Mouse (Mus musculus) ovary, postnatal 10 days (tissue): ENCODE data around the gene Negr1.

Experiments
- DNase-seq: peaks from one replicate; pipeline ENCODE4 v3.0.0; 2022; ENCODE audit warnings: low spot score

The Negr1 gene

DNA sequence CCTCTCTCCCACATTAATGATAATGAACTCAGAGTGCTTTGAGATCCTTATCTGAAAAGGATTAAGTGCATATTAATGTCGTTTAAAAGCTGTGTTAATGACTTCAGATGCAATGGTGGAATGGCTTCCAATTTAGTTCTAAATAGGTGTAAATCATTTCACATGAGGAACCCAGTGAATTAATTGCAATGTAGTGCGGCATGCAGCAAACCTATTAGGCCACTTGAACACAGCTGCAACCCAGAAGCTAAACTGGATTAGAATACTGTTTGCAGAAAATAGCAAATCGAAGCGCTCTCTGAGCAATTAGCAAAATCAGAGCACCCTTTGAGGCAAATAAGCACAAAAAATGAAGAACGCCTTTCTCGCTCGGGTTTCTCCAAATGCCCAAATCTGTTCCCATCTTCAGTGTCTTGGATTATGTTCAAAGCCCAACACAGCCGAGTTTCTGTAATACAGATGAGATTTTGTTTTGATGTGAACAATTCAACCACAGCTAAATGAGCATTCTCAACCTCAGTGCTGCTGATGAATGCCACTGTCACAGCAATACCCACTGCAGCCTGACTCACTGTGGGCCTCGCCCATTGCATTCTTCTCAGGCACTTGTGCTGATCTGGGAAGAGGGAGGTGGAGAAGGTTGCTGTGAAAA is 342.5 kb downstream of the Negr1 start:
- DNase-seq, result no peak

DNA sequence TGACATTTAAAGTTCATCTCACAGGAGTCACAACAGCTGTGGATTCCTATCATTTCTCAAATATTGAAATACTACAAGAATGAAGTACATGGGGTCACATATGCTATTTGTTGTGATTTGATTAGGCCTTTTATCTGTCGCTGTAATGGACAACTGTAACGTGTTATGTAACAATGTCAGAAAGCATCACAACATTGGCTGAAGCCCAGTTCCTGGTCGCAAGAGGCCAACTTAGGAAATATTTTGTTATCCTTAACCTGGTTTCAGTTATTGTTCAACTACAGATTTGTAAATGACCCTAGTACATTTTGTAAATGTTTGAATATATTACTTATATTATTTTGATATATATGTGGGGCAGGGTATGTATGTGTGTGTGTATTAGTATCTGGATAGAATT is 351.2 kb downstream of the Negr1 start:
- DNase-seq, result no peak

DNA sequence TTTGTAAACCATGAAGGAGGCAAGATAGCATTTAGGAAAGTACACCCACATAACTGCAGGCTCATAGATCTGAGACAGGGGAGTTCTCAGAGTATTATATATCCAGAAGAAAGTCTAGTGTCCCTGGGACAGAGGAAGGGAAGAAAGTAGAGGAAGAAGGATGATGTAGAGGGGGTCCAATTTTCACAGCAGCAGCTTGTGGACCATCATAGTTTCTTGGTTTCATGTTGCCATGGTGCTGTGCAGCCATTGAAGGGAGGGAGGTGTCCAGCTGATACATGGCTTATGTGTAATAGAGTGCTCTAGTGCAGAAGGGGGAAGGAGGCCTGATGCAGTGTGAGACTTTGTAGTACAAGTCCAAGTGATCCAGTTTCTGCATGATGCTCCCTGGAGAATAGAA is 359.8 kb downstream of the Negr1 start:
- no peak for DNase-seq

DNA sequence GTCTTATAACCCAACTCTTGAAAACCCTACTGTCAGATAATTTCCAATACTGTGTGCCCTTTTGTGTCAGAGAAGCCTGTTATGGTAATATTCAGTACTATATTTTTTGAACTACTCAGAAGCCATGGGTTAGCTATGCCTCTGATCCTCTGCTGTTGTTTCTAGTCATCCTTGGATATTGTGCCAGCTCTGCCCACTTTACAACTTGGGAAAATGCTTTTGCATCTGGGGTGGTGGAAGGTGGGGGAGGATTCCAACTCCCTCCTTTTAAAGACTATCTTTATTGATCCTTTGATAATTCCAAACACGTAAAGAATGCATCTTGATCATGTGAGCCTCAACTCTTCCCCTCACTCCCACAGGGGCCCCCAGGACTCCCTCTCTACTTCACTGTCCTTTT is 361.6 kb downstream of the Negr1 start:
- no peak for DNase-seq

DNA sequence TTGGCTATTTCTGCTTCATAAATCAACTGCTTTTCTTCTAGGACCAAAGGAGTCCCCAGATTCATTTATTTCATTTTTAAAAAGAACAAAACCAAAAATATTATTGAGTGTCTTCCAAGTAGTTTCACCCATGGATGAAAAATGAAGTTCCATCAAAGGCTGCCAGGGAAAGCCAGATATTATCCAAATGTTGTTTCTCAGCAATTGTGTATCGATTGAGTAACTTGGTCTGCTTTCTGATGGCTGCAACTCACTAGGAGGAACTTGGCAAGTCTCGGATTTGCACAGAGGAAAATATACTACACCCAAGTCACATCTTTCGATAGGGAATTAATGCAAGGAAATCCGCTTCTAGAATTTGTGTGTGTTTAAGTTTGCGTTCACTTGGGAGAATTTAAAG is 363.5 kb downstream of the Negr1 start:
- DNase-seq, result no peak

DNA sequence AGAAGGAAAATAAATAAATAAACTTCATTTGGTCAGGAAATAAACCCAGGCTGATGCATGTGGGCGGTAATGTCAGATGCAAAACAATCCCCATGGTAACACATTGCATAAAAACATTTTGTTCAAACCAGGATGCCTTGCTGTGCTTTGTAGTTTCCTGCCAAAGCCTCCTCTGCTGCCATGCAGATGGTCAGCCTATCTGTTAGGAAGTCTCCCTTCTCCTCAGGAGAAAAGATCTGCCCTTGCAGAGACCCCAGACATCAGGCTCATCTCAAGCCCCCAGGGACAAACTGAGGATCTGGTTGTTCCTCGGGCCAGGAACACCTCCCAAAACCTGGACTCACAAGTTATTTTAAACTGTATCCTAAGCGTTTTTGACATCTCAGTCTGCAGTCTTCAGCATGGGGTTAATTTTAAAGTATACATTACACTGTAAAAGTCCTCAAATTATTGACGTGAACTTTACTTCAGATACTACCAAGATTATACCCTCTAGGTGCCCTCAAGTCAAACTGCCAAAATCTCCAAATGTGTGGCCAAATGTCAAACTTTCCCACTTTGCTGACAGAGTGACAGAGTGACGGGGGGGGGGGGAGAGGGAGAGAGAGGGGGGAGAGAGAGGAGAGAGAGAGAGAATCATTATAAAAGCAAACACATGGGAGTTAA is 366.9 kb downstream of the Negr1 start:
- DNase-seq, result no peak

DNA sequence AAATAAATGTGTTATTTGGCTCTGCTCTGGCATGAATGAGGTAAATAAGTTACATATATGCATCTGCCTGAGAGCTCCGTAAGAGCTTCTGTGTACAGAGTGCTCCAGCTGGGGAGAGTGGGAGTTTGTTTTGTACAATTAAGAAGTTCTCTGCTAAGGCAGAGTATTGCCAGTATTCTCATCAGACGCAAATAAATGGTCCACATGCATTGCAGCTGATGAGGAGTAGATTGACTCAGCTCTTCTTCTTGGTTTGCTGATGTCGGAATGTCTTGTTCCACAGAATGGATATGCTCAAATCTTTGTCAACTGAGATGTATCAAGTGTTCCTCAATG is 367.4 kb downstream of the Negr1 start:
- DNase-seq, result no peak

DNA sequence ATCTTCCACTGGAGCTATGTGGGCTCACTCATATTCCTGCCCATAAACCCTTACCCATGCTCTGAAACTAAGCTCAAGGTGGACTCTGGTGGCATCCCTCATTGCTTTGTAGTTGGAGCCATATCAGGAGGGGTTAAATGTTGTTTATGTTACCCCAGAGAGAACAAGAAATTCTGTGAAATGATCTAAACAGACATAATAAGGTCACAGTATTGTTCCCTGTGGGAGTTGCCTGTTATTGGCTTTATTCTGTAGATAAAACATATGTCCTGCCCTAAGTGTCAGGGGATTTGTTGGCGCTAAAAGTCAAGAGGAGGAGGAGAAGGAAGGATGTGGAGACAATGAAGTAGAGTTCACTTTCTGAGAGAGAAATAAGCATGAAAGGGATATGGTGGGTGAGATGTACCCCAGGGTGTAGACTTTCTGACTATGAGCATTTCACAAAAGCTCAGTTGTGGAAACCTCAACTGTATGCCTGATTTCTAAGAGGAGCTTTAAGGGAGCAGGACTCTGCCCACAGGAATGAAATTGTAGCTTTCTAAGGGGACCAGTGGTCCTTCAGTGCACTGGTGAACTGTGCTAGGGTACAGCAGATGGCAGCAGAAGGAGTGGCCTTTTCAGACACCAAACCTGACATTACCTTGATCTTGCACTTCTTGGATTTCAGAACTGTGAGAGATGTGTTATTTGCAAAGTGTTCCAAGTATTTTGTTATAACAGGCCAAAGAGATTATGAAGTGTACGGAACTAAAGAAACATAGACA is 368.3 kb downstream of the Negr1 start:
- no peak for DNase-seq

DNA sequence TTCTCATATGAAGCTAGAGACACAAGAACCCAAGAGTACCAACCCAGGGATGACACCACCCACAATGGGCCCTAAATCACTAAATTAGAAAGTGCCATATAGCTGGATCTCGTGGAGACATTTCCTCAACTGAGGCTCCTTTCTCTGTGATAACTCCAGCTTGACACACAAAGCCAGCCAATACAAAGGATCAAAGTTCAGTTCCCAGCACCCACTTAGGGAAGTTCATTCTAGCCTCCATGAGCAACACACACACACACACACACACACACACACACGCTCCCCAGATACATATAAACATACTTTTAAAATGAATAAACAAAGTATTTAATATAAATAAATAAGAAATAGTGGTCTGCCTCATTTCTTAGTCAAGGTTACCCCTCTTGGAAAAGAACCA is 369.4 kb downstream of the Negr1 start:
- DNase-seq, result no peak

DNA sequence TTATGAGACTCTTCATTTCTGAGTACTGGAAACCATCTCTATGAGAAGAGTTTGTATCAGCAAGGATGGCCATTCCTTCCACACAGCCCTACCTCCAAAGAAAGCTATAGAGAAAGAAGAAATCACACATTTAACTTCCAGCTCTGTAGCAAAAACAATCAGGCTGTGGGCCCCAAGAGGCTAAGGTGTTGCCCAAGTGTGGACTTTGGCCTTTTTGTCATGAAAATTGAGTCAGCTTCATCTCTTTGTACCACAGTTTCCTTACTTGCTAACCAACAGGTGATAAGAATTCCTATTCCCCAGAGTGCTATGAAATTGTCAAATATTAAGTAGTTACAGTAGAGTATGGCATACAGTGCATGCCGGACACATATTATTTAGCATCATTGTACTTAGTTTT is 369.9 kb downstream of the Negr1 start:
- DNase-seq, result no peak

DNA sequence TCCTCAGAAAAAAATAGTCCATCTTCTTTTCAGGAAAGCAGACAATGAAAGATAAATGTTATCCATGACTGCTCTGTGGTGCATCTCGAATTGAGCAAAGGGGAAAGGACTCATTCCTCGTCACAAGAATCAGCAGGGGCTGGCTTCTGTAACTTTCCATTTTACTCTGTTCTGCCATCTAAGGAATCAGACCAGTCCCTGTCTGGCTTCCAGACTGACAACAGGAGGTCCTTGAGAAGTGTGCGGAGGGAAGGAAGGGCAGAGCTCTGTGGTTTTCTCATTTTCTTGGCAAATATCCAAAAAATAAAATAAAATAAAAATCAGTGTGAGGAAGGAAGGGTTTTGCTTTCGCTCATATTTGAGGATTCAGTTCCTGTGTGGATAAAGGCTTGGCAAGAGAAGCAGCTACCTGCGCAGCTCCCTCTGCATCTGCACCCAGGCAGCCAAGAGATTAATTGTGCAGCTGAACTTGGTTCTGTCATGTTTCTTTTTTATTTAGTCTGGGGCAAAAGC is 373.2 kb downstream of the Negr1 start:
- no peak for DNase-seq

DNA sequence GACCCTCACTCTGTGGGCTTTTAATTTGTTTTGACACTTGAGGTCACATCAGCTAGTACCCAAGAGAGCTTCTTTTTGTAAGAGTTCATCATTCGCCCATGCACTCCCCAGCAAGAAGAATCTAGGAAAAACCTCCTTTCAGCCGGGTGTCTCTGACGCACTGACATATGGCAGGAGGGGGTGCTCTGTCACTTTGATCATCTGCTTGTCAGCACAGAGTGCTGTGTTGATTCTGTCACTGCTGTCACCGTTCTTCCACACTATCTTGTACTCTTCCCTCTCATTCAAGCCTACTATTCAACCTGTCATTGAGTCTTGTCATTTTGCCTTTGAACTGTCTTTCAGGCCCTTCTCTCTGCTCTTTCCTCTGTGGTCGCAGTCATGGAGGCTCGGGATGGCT is 385.8 kb downstream of the Negr1 start:
- no peak for DNase-seq

DNA sequence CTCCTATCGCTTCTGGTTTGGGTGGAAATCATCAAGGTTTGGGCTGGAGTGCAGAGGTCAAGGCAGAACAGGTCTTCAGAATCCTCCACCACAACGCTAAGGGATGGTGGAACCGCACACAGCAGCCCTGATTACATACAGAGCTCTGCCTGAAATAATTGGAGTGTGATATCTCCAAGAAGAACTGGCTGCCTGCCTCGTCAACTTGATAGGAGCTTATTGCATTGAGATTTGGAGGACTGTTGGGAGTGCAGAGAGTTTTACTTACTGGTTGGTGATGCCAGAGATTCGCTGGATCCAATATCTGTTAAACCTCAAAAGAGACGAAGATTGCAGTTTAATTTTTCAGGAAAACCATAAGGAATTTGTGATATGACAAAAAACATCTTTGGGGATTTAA is 391.4 kb downstream of the Negr1 start:
- no peak for DNase-seq

DNA sequence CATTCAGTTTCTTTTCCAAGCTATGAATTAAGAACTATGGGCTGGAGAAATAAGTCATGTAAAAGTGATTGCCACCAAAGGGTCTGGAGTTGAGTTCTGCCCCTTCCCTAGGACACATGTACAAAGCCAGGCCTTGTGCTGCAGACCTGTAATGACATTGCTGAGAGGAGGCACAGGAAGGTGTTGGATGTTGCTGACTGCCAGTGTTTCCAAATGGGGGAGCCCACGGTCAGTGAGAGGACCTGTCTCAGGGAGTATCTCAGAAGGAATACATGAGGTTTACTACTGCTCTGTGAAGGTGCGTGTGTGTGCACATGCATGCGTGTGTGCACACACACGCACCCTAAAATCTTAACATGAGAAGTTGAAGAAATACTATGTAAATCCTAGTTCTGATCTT is 393.5 kb downstream of the Negr1 start:
- DNase-seq, result no peak

DNA sequence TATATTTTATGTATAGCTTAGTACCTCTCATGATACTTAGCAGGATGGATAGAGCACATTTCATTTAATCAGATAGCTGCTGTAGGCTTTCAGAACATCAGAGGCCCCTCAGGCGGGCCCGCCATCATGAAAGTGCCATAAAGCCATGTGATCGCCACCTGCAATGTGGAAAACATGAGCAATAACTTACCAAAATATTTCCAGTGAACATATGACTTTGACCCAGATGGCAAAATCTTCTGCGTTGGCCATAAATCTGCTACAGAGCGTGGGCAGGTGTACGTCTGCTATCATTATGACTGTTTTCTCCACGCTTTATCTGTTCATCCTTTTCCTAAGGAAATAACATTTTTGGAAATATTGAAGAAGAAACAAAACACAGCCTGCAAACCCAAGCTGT is 397.0 kb downstream of the Negr1 start:
- no peak for DNase-seq

DNA sequence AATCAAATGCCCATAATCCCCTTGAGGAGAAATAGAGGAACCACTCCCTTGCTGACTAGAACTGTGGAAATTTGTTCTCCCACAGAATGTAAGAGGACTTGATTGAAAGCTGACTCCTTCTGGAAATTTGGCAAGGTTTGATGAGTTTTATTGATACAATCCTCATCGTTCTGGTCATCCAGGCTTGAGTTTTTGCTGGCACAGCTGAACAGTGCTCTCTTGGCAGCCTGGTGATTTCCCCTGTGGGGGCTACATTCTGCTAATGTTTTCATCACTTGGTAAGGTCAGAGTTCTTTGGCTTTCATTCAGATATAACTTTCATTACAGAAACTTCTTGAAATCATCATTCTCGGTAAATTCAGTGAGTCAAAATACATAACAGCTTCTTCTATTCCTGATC is 407.2 kb downstream of the Negr1 start:
- DNase-seq, result no peak

DNA sequence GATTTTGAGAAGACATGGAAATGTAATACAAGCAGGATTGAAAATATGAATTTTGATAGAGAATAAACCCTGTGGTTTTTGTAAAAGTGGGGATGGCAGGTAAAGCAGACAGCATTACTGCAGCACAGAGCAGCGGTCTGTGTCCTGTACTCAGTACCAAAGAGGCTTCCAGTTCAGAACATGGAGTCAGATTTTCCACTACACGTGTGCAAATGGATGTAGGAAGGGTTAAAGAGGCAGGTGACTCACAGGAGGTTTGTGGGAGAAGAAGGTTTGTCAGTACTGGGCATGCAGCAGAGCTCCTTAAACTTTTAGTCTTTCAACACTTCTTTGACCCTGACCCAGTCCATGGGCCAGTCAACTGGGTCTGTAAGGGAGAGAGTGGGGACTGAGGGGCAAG is 409.5 kb downstream of the Negr1 start:
- DNase-seq, result no peak

DNA sequence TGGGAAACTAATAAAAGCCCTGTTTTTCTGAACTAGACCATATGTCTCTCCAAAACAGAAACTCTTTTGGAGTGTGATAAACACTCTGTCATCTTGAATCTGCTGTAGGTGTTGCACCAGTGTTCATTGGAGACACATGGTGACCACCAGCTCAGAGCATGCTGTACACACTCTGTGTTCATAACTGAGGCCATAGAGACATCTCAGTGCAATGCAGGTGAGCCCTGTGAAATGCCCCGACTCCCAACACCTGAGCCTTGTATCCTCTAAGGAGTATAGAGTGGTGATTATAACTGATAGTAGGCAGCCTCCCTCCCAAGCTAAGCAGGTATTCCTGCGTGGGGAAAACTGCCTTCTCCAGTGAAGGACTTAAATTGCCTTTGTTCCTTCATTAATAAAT is 415.2 kb downstream of the Negr1 start:
- no peak for DNase-seq

DNA sequence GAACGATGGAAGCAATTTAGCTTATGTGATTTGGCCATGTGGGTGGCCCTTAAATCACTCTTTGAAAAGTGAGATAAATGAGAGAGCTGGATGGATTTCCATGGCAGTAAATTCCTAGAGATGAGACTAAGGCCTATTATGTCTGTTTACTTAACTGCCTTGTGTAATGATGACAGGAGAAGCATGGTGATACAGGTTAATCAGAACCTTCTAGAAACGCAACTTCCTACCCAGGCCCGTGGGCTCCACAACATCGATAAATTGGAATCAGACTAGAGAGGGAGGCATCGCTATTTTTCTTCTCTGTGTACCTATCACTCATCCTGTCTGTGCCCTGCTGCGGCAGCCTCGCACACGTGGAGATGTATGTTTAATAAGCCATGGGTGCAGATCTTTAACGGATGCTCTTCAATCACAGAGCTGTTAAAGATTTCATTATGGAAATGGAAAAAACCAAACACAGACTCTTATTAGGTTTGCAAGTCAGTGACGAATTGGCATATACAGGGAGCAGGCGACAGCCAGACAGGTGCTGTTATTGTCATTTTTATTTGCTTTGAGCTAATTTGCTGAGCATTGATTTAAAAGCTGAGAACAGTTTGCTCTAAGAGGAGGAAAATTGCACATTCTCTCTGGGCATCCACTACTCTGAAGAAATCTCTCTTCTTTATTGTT is 418.6 kb downstream of the Negr1 start:
- DNase-seq, result no peak

DNA sequence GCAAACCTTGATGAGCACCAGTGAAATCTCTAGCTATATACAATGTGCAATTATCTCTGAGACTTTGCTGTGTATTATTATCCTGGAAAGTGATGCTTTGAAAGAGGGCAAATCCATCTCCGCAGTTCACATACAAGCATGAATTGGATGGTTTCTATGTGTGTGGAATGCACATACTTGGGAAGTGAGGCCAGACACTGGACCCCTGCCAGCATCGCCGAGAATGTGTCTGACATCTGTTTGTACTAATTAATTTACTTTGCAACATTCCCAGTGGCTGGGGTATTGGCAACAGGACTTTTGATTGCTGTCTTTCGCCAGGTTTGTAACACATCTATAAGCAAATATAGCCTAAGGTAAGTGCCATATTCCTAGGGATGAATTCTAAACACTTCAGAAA is 420.5 kb downstream of the Negr1 start:
- DNase-seq, result no peak

DNA sequence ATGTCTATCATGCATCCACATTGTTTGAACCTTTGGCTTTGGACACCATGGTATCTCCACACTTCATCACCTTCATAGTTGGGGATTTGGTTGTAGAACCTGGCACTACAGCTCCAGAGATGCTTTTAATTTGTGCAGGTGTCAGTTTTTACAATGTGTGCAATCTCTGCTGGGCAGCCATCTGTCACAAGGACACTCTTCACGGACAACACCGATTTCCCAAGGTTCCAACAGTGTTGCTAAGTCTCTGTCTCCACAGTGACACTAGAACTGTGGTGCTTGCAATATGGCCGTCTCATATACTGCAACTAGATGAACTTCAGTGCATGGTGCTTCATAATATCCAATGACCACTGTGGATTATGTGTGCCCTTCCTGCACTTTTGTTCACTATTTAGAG is 425.5 kb downstream of the Negr1 start:
- no peak for DNase-seq

DNA sequence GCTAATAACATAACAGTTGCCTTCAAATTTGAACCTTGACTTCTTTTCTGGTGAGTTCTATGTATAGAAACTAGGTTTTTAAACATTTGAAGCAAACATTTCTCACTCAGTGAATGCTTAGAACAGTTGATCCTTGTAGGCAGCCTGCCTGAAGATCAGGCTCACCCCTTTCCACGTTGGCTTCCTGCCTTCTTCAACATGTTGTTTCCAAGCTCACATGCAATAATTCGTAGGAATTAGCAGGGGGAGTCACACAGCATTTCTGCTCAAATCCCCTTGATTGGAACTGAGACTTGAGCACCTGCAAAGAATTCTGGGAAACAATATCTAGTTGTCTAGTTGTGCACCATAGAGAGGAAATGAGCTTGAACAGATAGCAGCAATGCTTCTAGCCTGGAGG is 430.6 kb downstream of the Negr1 start:
- no peak for DNase-seq

DNA sequence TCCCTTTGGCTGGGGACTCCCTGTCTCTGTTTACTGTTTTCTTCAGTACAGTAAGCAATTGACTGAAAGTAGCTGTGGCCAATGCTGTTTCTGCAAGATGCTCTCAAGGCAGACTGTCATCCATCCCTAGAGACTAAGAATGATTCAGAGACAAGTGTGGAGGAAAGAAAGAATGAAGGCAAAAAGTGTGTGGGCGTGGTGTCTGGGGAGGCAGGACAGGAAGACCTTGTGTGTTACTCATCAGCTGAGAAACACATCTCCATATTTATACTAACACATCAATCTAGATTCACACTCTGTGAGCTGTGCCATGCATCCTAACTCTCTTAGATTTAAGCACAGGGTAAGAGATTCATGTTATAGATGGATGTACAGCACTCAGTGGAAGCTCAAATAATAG is 431.2 kb downstream of the Negr1 start:
- DNase-seq, result no peak
